Mouse (Mus musculus) mouse embryonic stem cell (cell line): ENCODE results near the gene Tspan18.

Experiments
- in situ Hi-C, 2 experiments: fragments of 300-500 bp; cut with MboI; formaldehyde crosslinking; loops; 1 replicate in 1 of 2; 3 replicates in 1 of 2; pipeline ENCODE4 v1.14.3; 2019 to 2020; ENCODE audit warnings: low sequenced_read_pairs in 2 of 2, low pct_unique_long_range_greater_than_20kb in 1 of 2, mixed read lengths in 1 of 2; ENCODE audit not compliant: unreplicated experiment in 1 of 2

Tspan18 gene

GRCm38 (mm10) chr2:93161914-93162664 lies 172.2 kb downstream of the Tspan18 start:
- in situ Hi-C loops, result no loop called here

- in situ Hi-C loops, result no loop called here
These were observed 173.8 kb downstream of the Tspan18 start for GRCm38 (mm10) chr2:93160467-93161035.

GRCm38 (mm10) chr2:93154486-93155032 lies 179.7 kb downstream of the Tspan18 start:
- in situ Hi-C loops, result no loop called here

GRCm38 (mm10) chr2:93153833-93154232 lies 180.5 kb downstream of the Tspan18 start:
- in situ Hi-C loops, result no loop called here

GRCm38 (mm10) chr2:93152883-93153491 lies 181.3 kb downstream of the Tspan18 start:
- in situ Hi-C loops, result no loop called here

- in situ Hi-C loops, result no loop called here
These were observed 182.1 kb downstream of the Tspan18 start for GRCm38 (mm10) chr2:93152191-93152601.
